Mouse (Mus musculus): ENCODE measurements around the gene Rpl29. TPM values are rescaled to one million over a fixed set of nuclear protein-coding genes. Genes with fewer than 3 reads are reported as not detected.

Gene Rpl29
- total and polyA plus RNA-seq, 3 experiments, result 1,058 to 1,867 (median 1,257) TPM

DNA sequence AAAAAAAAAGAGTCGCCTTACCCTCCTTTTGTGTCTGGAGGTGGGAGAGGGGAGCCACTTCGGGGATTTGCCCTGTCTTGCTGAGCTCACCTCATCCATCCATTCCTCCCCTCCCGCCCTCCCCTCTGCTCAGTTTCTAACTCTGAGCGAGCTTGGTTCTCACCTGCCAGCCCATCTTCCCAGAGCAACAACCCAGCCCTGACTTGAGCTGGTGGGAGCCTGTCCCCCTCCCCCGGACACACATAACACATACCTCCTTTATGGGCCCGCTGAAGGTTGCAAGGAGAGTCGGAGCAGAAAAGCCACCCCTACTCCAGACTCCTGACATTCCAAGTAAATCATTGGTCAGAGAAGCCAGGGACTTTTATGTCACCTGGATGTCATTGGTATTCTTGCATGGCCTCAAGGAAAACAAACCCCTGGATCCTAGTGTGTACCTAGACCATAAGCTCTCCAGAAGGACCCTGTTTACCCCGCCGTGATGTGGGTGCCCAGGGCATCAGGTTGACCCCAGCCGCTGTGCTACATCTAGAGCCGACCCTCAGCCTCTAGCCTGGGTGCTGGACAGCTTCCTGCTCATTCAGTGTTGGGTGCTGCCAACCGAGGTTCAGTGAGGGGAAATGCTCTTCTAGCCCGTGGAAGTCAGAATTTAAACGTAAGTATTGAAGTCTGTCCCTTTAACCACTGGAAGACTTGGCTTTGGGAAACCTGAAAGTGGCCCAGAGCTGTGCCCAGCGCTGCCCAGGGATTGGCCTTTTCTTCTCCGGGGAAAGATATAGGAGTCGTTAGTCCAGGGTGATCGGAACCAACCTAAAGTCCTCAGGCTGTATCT, 8.0 kb upstream of the Rpl29 start:
- no peaks in the 10 kb centered on the region for H3K36me3 ChIP-seq (replicated peaks in 1 of 2; ENCODE audit: control insufficient read depth in 1 of 2, insufficient read depth in 1 of 2, low read length in 1 of 2)
- H3K9ac ChIP-seq (ENCODE audit: insufficient read depth, low read depth), result no peak overlapping the region
- in situ Hi-C loops (cut with MboI; ENCODE audit: low pct_ligation_motif_present, low pct_unique_long_range_greater_than_20kb, low sequenced_read_pairs), result no loop called here
- no peak for TF ChIP-seq USF2 (conservative IDR thresholded peaks at IDR 0.05; ENCODE audit: low read depth, low read length)
- no peak for TF ChIP-seq NRF1 (IDR thresholded peaks at IDR 0.05; ENCODE audit: low read depth, low read length)
- TF ChIP-seq CTCF (conservative IDR thresholded peaks at IDR 0.05 in 1 of 2, IDR thresholded peaks at IDR 0.05 in 1 of 2; ENCODE audit: low read depth in 2 of 2, low read length in 2 of 2), result no peak
- no peak for TF ChIP-seq MAZ (IDR thresholded peaks at IDR 0.05; ENCODE audit: low read depth, low read length)
- no peak for TF ChIP-seq PAX5 (IDR thresholded peaks at IDR 0.05; ENCODE audit: low read length)
- no peak for TF ChIP-seq POLR2A (IDR thresholded peaks at IDR 0.05; ENCODE audit: low read depth, low read length)
- no peak for TF ChIP-seq RCOR1 (conservative IDR thresholded peaks at IDR 0.05; ENCODE audit: low read depth, low read length)
- TF ChIP-seq SMC3 (IDR thresholded peaks at IDR 0.05; ENCODE audit: low read depth, low read length), result no peak
- TF ChIP-seq IRF4 (IDR thresholded peaks at IDR 0.05; ENCODE audit: low read depth, low read length), result no peak
- TF ChIP-seq ZNF384 (IDR thresholded peaks at IDR 0.05; ENCODE audit: low read depth, low read length), result no peak
- TF ChIP-seq BHLHE40 (IDR thresholded peaks at IDR 0.05; ENCODE audit: low read depth, low read length), result no peak
- no peak for TF ChIP-seq CHD1 (IDR thresholded peaks at IDR 0.05; ENCODE audit: low read depth, low read length)
- TF ChIP-seq GABPA (IDR thresholded peaks at IDR 0.05; ENCODE audit: insufficient replicate concordance, low read depth, low read length), result no peak
- no peak for TF ChIP-seq SIN3A (IDR thresholded peaks at IDR 0.05; ENCODE audit: low read length)
- no peak for TF ChIP-seq E2F4 (IDR thresholded peaks at IDR 0.05; ENCODE audit: insufficient replicate concordance, low read depth, low read length)
- no peak for TF ChIP-seq ZC3H11A (IDR thresholded peaks at IDR 0.05; ENCODE audit: low read depth, low read length)
- TF ChIP-seq MAX (IDR thresholded peaks at IDR 0.05; ENCODE audit: low read length), result no peak
- no peak for TF ChIP-seq ZKSCAN1 (IDR thresholded peaks at IDR 0.05; ENCODE audit: borderline replicate concordance, low read depth, low read length)
- TF ChIP-seq RAD21 (IDR thresholded peaks at IDR 0.05; ENCODE audit: low read depth, low read length), result no peak
- H3K79me2 ChIP-seq (replicated peaks; ENCODE audit: control insufficient read depth, extremely low read depth, insufficient read depth, poor library complexity, severe bottlenecking), result no peaks in the 10 kb centered on the region
- no peak overlapping the region for H3K27ac ChIP-seq (ENCODE audit: insufficient read depth, low read depth)
- H3K4me1 ChIP-seq (ENCODE audit: control insufficient read depth in 1 of 2, insufficient read depth in 2 of 2), result peaks cover 0 to 5% of the 10 kb centered on the region in 2 experiments; a peak in 1 of 4 replicates
- H3K4me3 ChIP-seq (replicated peaks in 1 of 3; ENCODE audit: low read depth in 2 of 3, low read length in 2 of 3, poor library complexity in 1 of 3), result no peak overlapping the region
- H3K27me3 ChIP-seq (replicated peaks), result peaks cover 3% of the 10 kb centered on the region
- H3K9me3 ChIP-seq (replicated peaks; ENCODE audit: low read length), result no peaks in the 10 kb centered on the region
- dilution Hi-C loops (cut with MboI; ENCODE audit: extremely low pct_ligation_motif_present, extremely low pct_unique_long_range_greater_than_20kb, low sequenced_read_pairs), result no loop called here
- DNase-seq (ENCODE audit: extremely low read depth), result no peak
- no peak overlapping the region for H3K4me2 ChIP-seq (ENCODE audit: insufficient read depth, low read depth, poor library complexity, severe bottlenecking)

DNA sequence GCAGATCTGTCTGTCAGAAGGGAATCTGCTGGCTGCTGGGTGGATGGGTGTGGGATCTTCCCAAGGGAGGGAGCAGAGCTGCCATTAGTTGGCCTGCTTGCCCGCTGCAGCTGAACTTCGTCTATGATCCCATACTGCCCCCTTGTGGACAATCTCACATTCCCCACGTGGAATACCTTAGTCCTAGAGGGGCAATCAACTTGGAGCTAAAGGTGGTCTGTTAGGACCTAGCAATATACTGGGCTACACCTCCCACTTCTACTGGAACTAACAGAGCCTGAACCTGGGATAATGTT, 7.4 kb upstream of the Rpl29 start:
- peaks cover 0 to 5% of the 10 kb centered on the region in 2 experiments; a peak in 1 of 4 replicates for H3K4me1 ChIP-seq (ENCODE audit: control insufficient read depth in 1 of 2, insufficient read depth in 2 of 2)
- peak; percentile 82 for DNase-seq (ENCODE audit: extremely low read depth)
- H3K27ac ChIP-seq (ENCODE audit: insufficient read depth, low read depth), result no peak overlapping the region
- H3K9ac ChIP-seq (ENCODE audit: insufficient read depth, low read depth), result no peak overlapping the region
- no peaks in the 10 kb centered on the region for H3K9me3 ChIP-seq (replicated peaks; ENCODE audit: low read length)
- no peaks in the 10 kb centered on the region for H3K79me2 ChIP-seq (replicated peaks; ENCODE audit: control insufficient read depth, extremely low read depth, insufficient read depth, poor library complexity, severe bottlenecking)
- in situ Hi-C loops (cut with MboI; ENCODE audit: low pct_ligation_motif_present, low pct_unique_long_range_greater_than_20kb, low sequenced_read_pairs), result no loop called here
- no peaks in the 10 kb centered on the region for H3K36me3 ChIP-seq (replicated peaks in 1 of 2; ENCODE audit: control insufficient read depth in 1 of 2, insufficient read depth in 1 of 2, low read length in 1 of 2)
- peaks cover 3% of the 10 kb centered on the region for H3K27me3 ChIP-seq (replicated peaks)
- no peak overlapping the region for H3K4me3 ChIP-seq (replicated peaks in 1 of 3; ENCODE audit: low read depth in 2 of 3, low read length in 2 of 3, poor library complexity in 1 of 3)
- H3K4me2 ChIP-seq (ENCODE audit: insufficient read depth, low read depth, poor library complexity, severe bottlenecking), result no peak overlapping the region
- peak; percentile 77 to 98 for TF ChIP-seq CTCF (conservative IDR thresholded peaks at IDR 0.05 in 1 of 2, IDR thresholded peaks at IDR 0.05 in 1 of 2; ENCODE audit: low read depth in 2 of 2, low read length in 2 of 2)
- TF ChIP-seq MYC (IDR thresholded peaks at IDR 0.05; ENCODE audit: low read depth, low read length), result peak; percentile 99
- TF ChIP-seq ZNF384 (IDR thresholded peaks at IDR 0.05; ENCODE audit: low read depth, low read length), result no peak
- TF ChIP-seq MXI1 (IDR thresholded peaks at IDR 0.05; ENCODE audit: low read depth, low read length), result peak; percentile 40; the same call in 1 of the 2 replicates
- no peak for TF ChIP-seq POLR2AphosphoS2 (IDR thresholded peaks at IDR 0.05; ENCODE audit: low read depth, low read length)
- TF ChIP-seq RAD21 (IDR thresholded peaks at IDR 0.05; ENCODE audit: low read depth, low read length), result peak; percentile 99
- no peak for TF ChIP-seq IRF4 (IDR thresholded peaks at IDR 0.05; ENCODE audit: low read depth, low read length)
- TF ChIP-seq EP300 (IDR thresholded peaks at IDR 0.05; ENCODE audit: low read length), result no peak
- peak; percentile 98 for TF ChIP-seq MAX (IDR thresholded peaks at IDR 0.05; ENCODE audit: low read length)
- no peak for TF ChIP-seq BHLHE40 (IDR thresholded peaks at IDR 0.05; ENCODE audit: low read depth, low read length)
- peak; percentile 47; the same call in 1 of the 2 replicates for TF ChIP-seq NELFE (IDR thresholded peaks at IDR 0.05; ENCODE audit: low read depth, low read length)
- TF ChIP-seq CHD2 (IDR thresholded peaks at IDR 0.05; ENCODE audit: low read length), result no peak
- no peak for TF ChIP-seq MEF2A (IDR thresholded peaks at IDR 0.05; ENCODE audit: borderline replicate concordance, low read depth, low read length)
- peak; percentile 74 for TF ChIP-seq ZC3H11A (IDR thresholded peaks at IDR 0.05; ENCODE audit: low read depth, low read length)
- TF ChIP-seq CHD1 (IDR thresholded peaks at IDR 0.05; ENCODE audit: low read depth, low read length), result no peak
- peak; percentile 96 for TF ChIP-seq SMC3 (IDR thresholded peaks at IDR 0.05; ENCODE audit: low read depth, low read length)
- TF ChIP-seq JUN (IDR thresholded peaks at IDR 0.05; ENCODE audit: insufficient read depth, low read depth, low read length), result no peak
- TF ChIP-seq KAT2A (IDR thresholded peaks at IDR 0.05; ENCODE audit: insufficient replicate concordance, low read length), result no peak
- peak; percentile 60; the same call in 1 of the 2 replicates for TF ChIP-seq SIN3A (IDR thresholded peaks at IDR 0.05; ENCODE audit: low read length)
- dilution Hi-C loops (cut with MboI; ENCODE audit: extremely low pct_ligation_motif_present, extremely low pct_unique_long_range_greater_than_20kb, low sequenced_read_pairs), result no loop called here

Measured in CH12.LX (cell line).